Mouse (Mus musculus) B cell, adult 2 months (primary cell): ENCODE data around the gene Cd9.
"Not testable (repeated sequence)": the region's sequence is repeated elsewhere in the genome, so short reads cannot be mapped to it uniquely, and the experiment has no call there.

Source experiments
- DNase-seq, 2 experiments: peaks; one replicate each; pipeline ENCODE4 v3.0.0; 2022

The Cd9 gene

DNA sequence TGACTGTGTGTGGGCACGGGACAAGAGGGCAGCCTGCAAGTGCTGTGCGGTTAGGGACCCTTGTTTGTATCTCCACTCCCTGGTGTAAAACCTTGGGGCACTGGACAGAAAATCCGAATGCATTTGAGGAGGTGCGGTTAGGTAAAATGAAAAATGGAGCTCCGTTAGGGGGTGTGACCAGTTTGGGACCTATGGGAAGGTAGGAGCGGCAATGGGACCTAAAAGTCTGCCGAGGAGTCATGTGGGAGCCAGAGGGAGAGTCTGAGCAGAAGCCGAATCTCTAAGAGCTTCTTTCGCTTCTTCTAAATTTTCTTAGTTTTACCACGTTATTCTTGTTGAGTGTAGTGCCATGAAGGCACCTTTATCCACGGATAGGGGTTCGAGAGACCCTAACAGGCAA lies 1.8 kb upstream of the Cd9 start:
- no peak for DNase-seq

GRCm38 (mm10) chr6:125495361-125495760 lies 770 bp upstream of the Cd9 start:
- no peak for DNase-seq

- no peak for DNase-seq
Measured at GRCm38 (mm10) chr6:125493147-125493546, 1.4 kb downstream of the Cd9 start.

DNA sequence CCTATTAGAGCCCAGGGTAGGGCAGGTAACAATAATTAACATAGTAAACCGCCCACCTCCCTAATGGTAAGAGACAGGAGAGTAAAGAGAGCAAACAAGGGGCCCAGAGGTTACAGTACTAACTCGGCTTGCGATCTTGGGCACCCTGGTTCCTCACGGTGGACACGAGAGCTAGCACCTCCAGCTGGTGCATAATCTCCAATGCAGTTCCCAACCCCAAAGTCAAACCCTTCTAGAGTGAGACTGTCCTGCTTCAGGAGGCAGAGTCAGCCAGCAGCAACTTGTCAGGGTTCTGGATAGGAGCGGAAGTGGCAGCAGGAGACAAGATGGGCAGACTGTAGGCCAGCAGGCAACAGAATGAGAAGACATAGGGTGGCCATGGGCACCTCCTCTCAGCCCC lies 1.9 kb downstream of the Cd9 start:
- no peak for DNase-seq

DNA sequence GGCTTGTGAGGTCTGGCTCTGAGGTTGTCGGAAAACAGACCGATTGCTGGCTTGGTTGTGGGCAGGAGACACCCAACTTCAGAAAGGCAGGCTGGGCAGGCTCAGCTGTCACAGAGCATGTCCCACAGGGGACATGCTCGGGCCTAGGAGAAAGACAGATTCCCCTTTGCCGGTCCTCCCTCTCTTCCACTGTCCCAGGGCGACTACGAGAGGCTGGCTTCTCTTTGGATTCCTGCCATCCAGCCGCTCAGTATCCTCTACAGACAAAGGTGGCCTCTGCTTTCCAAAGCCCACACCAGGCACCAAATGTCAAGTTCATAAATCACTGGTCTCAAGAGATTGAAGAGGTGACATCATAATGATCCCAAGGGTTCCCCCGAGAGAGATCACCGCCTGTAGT lies 2.6 kb downstream of the Cd9 start:
- no peak for DNase-seq

GRCm38 (mm10) chr6:125491393-125491792 lies 3.2 kb downstream of the Cd9 start:
- DNase-seq = no peak

DNA sequence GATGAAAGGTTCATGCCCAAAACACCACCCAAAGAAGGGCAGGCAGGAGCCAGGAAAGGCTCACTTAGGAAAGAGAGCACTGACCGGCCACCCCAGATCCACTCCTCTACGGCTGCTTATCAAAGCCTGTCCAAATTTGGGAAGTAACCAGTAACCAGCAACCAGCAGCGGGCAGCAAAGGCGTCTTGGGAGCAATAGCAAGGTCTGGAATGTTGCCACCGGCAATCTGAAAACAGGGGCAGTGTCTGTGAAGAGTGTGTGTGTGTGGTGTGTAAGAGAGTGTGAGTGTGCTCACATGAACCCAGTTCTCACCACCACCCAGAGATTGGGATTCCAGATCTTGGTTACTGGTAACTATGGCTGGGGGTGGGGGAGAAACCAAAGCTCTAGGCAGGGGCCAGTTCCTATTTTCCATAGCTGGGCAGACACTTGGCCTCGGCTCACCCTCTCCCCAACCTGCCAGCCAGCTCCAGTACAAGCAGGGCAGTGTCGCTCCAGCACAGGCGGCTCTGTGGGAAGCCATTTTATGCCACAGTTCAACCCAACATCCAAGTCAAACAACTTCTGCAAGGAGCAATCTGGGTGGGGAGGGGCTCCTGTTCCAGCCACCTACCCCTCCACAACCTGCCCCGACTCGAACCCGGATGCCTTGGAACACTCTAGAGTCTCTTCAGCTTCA lies 4.6 kb downstream of the Cd9 start:
- no peak for DNase-seq

DNA sequence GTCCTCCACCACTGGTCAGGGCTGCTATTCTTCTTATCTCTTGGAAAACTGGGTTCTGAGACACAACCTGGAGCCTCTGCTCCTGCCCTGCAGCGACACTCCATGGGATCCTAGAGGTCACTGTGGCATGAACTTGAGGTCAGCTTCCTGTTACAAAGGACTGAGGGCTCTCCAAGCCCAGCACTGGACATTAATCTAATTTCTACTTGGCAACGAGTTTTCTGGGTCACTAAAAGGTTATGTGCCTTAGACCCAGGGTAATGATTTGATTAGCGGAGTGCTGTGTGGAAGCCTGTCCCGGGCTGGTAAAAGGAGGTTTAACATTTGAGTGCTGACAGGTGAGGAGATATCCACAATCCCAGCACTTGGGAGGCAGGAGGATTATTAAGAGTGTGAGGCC lies 9.0 kb downstream of the Cd9 start:
- no peak for DNase-seq

- DNase-seq = no peak
Measured at GRCm38 (mm10) chr6:125484721-125485120, 9.9 kb downstream of the Cd9 start.

DNA sequence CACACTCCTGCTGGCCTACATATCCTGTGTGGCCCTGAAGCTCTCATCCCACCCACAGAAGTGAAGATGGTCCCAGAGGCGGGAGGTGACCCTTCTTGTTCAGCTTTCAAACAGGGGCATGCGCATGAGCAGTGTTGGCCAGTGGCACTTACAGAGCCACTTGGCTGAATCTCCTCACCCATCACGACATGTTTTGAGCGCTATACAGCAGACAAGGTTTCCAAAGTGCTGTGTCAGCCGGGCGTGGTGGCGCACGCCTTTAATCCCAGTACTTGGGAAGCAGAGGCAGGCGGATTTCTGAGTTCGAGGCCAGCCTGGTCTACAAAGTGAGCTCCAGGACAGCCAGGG lies 10.3 kb downstream of the Cd9 start:
- DNase-seq = not testable (repeated sequence)

GRCm38 (mm10) chr6:125483515-125484312 lies 10.9 kb downstream of the Cd9 start:
- no peak for DNase-seq

GRCm38 (mm10) chr6:125482427-125482831 lies 12.2 kb downstream of the Cd9 start:
- peak in 1 of 2 experiments; percentile 29 for DNase-seq

DNA sequence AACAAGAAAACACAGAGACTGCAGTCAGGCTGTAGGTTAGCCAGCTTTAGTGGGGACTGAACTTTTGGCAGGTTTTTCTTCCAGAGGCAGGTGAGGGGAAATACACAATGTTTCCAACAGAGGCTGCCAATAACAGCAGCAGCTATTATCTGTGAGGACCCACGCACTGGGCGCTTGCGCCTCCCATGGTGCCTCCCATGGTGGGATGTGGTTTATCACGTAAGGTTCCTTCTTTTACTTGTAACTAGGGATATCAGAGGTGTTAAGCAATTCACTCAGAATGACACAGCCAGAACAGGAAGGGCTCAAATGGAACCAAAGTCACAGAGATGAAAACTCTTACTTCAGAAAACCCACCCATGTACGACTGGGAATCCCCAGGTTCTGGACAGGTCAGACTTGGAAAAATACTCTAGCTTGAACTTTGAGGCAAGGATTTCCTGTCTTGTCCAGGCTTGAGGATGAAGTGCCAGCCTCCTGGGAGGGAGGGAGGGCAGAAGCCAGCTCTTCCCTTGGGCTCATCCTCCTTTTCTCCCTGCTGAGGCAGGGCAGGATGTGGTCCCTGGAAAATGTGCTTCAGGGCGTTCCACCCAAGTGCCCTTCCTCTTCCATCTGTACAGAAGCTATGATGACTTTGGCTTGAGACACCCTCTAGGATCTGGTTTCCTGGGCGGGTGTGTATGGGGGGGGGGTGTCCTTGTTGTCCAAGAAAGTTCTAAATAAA lies 12.8 kb downstream of the Cd9 start:
- DNase-seq = no peak

DNA sequence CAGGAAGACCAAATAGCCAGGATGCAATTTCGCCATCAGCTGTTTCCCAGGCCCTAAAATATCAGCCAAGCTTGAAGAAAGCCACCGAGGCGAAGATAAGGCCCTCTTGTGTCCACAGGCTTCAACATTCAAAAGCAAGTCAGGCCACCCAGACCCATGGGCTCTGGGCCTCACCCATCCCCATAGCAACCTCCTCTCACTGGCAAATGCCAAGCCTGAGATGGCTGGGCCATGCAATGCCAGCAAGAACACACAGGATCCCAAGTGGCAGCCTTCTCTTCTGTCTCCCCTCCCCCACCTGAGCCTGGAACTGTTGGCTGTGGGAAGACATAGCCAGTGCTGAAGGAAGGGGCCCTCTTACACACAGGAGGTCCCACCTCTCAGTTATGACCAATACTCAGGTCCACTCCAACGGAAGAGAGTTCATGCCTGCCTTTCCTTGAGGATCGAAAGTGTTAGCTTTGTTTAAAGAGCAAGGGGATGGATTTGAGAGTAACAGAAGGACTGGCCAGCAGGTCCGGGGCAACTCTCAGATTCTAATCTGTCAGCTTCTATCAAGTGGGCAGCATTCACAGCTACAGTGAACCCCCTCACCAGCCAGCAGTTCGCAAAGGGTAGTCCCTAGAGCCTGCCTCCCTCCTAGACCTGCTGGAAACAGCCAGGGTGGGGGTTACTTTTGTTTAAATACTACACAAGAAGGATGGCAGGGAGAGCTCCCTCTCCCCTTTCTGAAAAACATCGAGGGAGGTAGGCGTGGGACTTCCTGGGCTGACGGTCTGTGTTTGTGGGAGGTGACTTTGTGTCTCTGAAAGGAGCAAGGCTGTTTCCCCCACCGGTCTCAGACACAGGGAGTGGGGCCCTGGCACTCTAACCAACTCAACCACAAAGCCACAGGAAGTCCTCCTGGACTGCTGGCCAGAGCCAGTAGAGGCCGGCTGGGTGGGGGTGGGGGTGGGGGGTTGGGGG lies 13.9 kb downstream of the Cd9 start:
- DNase-seq = no peak

- DNase-seq = no peak
Measured at GRCm38 (mm10) chr6:125479359-125479758, 15.2 kb downstream of the Cd9 start.

- DNase-seq = no peak
Measured at GRCm38 (mm10) chr6:125478135-125479128, 16.2 kb downstream of the Cd9 start.

DNA sequence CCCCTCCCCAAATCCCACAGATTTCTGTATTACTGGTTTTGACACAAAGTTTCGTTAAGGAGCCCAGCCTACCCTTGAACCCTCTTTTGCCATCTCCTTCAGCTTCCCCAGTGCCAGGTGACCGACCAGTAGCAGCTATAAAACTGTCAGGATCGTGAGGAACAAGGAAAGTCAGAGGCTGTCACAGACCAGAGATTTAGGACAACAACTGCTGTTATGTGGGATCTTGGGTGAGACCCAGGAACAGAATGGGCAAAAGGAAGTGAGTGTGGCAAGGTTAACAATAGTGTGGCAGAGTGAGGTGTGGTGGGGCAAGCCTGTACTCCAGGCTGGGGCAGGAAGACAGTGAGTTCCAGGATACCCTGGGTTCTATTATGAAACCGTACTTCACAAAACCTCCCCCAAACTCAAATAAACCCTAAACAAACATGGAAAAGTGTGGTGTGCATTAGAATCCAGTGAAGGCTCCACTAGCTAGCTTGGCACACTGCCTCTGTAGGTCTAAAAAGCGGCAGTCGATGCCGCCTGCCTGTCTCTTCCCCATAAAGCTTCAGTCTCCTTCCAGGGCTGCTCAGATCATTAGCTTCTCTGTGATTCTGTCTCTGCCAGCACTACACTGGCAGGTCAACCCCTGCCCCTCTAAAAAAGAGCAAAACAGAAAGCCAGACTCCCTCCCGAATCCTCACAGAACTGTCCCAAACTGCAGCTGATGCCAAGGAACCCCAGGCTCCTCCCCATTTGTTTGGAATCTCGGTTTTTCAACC lies 17.6 kb downstream of the Cd9 start:
- DNase-seq = no peak

DNA sequence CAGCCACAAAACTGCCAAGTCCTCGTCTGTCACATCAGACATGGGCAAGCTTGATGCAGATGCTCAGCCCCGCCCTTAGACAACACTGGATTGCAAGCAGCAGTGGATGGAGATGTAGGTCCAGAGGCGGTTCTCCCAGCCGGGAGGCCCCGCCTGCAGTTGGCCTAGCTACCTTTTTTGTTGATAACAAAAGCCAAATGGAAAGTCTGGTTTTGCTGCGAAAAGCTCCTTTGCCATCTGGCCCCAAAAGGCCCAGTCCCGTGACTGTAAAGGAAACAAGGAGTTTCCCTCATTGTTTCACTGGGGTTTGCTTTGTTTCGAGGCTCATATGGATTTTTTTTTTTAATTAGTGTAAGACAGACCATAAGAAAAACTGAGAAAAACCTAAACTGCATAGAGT lies 18.5 kb downstream of the Cd9 start:
- DNase-seq = no peak

DNA sequence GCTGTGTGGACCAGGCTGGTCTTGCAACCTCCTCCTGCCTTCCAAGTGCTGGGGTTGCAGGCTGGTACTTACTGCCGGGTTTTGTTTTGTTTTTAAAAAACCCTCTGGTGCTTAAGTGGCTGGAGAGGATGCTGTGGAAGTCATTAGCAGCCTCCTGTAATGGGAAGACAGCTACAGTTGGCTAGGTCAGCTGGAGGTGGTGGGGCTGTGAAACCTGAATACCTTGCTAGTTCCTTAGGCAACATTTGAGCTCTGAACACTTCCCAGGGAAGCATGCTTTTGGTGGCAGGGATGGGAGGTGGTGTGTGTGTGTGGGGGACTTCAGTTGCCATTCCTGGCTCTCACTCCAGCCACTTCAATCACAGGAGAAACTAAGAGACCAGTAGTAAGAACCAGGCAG lies 19.4 kb downstream of the Cd9 start:
- DNase-seq = no peak

DNA sequence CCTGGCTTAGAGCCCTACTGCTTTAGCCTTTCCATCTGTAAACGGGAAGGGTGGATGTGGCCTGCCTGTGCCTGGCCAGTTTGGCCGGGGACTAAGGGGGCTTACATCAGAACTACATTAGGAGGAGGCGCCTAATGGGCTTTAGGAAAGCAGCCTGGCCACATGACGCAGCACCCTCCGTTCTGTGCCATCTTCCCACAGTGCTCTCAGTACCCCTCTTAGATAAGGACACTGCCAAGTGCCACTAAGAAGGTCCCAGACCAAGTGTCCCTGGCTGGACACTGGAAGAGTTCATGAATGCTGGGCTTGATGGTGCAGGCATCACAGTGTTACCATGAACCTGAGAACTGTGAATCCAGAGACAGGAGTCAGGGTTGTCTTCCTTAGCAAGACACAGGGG lies 20.7 kb downstream of the Cd9 start:
- no peak for DNase-seq

GRCm38 (mm10) chr6:125473321-125473721 lies 21.3 kb downstream of the Cd9 start:
- no peak for DNase-seq
